ENCODE assay signal across 16 mouse cellular contexts in the genomic region with DNA sequence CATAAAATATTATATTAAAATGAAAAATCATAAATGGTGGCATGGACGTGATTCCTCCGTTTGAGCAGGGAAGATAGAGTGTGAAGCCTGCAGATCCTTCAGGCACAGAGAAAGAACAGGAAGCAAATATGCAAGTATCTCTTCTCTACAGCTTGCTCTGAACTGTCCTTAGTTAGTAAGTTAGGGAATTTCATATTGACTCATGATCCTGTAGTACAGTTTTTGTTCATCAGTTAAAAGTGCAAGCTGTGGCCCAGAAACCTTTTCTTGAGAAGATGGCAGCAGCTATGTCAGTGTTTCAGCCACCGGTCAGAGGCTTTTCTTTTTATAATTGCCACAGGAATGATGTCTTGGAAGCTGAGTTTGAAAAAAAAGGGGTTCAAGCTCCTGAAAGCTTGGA.
"Had no signal": no experiment of that assay in that cellular context is flagged by ENCODE, and none has a peak within 500 bp of the region (broad histone marks: within the 10 kb centered on the region; RNA-seq: fewer than 3 reads in every experiment).

No protein-coding gene starts in this region.

- H3K27ac ChIP-seq: neural tube, embryonic 13.5 days; neural tube, embryonic 15.5 days; stomach, embryonic 15.5 days; stomach, postnatal 0 days had no signal

- H3K4me2 ChIP-seq: neural tube, embryonic 13.5 days; neural tube, embryonic 15.5 days; stomach, embryonic 15.5 days had no signal

- H3K36me3 ChIP-seq: neural tube, embryonic 13.5 days; neural tube, embryonic 15.5 days; stomach, embryonic 15.5 days had no signal

- DNase-seq: retina, postnatal 1 day; right cerebral cortex, adult 18-20 months; right cerebral cortex, postnatal 14 days; right cerebral cortex, postnatal 25 days; right cerebral cortex, postnatal 4 days; spleen, adult 18-20 months; thymus, adult 18-20 months; thymus, adult 2 months; thymus, postnatal 14 days; thymus, postnatal 25 days; thymus, postnatal 36 days; thymus, postnatal 4 days had no signal

- H3K4me3 ChIP-seq: neural tube, embryonic 13.5 days; neural tube, embryonic 15.5 days; stomach, embryonic 15.5 days had no signal

- H3K4me1 ChIP-seq: stomach, embryonic 15.5 days had no signal

- H3K9ac ChIP-seq: neural tube, embryonic 13.5 days; neural tube, embryonic 15.5 days; stomach, embryonic 15.5 days had no signal

- H3K27me3 ChIP-seq: neural tube, embryonic 13.5 days; neural tube, embryonic 15.5 days; stomach, embryonic 15.5 days had no signal

- H3K9me3 ChIP-seq: neural tube, embryonic 13.5 days; neural tube, embryonic 15.5 days; stomach, embryonic 15.5 days had no signal
